Mouse (Mus musculus): ENCODE measurements around the gene Epb41l5.
A peak's percentile ranks its signal among the peaks of the same experiment; 100 is the strongest.

The Epb41l5 gene

GRCm38 (mm10) chr1:119596954-119597480 lies 51.8 kb downstream of the Epb41l5 start:
- DNase-seq (ENCODE audit: low read depth, low spot score): no peak

- DNase-seq (ENCODE audit: low read depth, low spot score): no peak
Measured at GRCm38 (mm10) chr1:119590041-119590440, 58.8 kb downstream of the Epb41l5 start.

GRCm38 (mm10) chr1:119584974-119585373 lies 63.8 kb downstream of the Epb41l5 start:
- no peak for DNase-seq (ENCODE audit: low read depth, low spot score)

GRCm38 (mm10) chr1:119570134-119570533 lies 78.7 kb downstream of the Epb41l5 start:
- no peak for DNase-seq (ENCODE audit: low read depth, low spot score)

- DNase-seq (ENCODE audit: low read depth, low spot score): no peak
Measured at GRCm38 (mm10) chr1:119565531-119565930, 83.3 kb downstream of the Epb41l5 start.

GRCm38 (mm10) chr1:119557641-119558395 lies 91.0 kb downstream of the Epb41l5 start:
- peak; percentile 56 for DNase-seq (ENCODE audit: low read depth, low spot score)

GRCm38 (mm10) chr1:119555651-119556050 lies 93.1 kb downstream of the Epb41l5 start:
- no peak for DNase-seq (ENCODE audit: low read depth, low spot score)

- DNase-seq (ENCODE audit: low read depth, low spot score): no peak
Measured at GRCm38 (mm10) chr1:119551651-119552050, 97.1 kb downstream of the Epb41l5 start.

GRCm38 (mm10) chr1:119550064-119550463 lies 98.7 kb downstream of the Epb41l5 start:
- DNase-seq (ENCODE audit: low read depth, low spot score): no peak

- DNase-seq (ENCODE audit: low read depth, low spot score): no peak
Measured at GRCm38 (mm10) chr1:119549327-119549689, 99.5 kb downstream of the Epb41l5 start.

GRCm38 (mm10) chr1:119548668-119549326 lies 100.0 kb downstream of the Epb41l5 start:
- DNase-seq (ENCODE audit: low read depth, low spot score): peak; percentile 72

- DNase-seq (ENCODE audit: low read depth, low spot score): no peak
Measured at GRCm38 (mm10) chr1:119546490-119546889, 102.3 kb downstream of the Epb41l5 start.

GRCm38 (mm10) chr1:119545671-119546070 lies 103.1 kb downstream of the Epb41l5 start:
- no peak for DNase-seq (ENCODE audit: low read depth, low spot score)

- no peak for DNase-seq (ENCODE audit: low read depth, low spot score)
Measured at GRCm38 (mm10) chr1:119545164-119545563, 103.6 kb downstream of the Epb41l5 start.

- no peak for DNase-seq (ENCODE audit: low read depth, low spot score)
Measured at GRCm38 (mm10) chr1:119544611-119545155, 104.1 kb downstream of the Epb41l5 start.

GRCm38 (mm10) chr1:119543316-119543715 lies 105.5 kb downstream of the Epb41l5 start:
- no peak for DNase-seq (ENCODE audit: low read depth, low spot score)

GRCm38 (mm10) chr1:119541570-119541969 lies 107.2 kb downstream of the Epb41l5 start:
- no peak for DNase-seq (ENCODE audit: low read depth, low spot score)

- no peak for DNase-seq (ENCODE audit: low read depth, low spot score)
Measured at GRCm38 (mm10) chr1:119540836-119541557, 107.8 kb downstream of the Epb41l5 start.

GRCm38 (mm10) chr1:119539252-119539651 lies 109.5 kb downstream of the Epb41l5 start:
- DNase-seq (ENCODE audit: low read depth, low spot score): no peak

GRCm38 (mm10) chr1:119537651-119538050 lies 111.1 kb downstream of the Epb41l5 start:
- no peak for DNase-seq (ENCODE audit: low read depth, low spot score)

- DNase-seq (ENCODE audit: low read depth, low spot score): no peak
Measured at GRCm38 (mm10) chr1:119536122-119536521, 112.7 kb downstream of the Epb41l5 start.

GRCm38 (mm10) chr1:119534341-119534740 lies 114.5 kb downstream of the Epb41l5 start:
- DNase-seq (ENCODE audit: low read depth, low spot score): no peak
